Mouse (Mus musculus): ENCODE results near the gene Phlda3. TPM values are rescaled to one million over a fixed set of nuclear protein-coding genes. Genes with fewer than 3 reads are reported as not detected.

Gene Phlda3
- polyA plus RNA-seq, 1 experiment from 2014 or later = 33.3 TPM

DNA sequence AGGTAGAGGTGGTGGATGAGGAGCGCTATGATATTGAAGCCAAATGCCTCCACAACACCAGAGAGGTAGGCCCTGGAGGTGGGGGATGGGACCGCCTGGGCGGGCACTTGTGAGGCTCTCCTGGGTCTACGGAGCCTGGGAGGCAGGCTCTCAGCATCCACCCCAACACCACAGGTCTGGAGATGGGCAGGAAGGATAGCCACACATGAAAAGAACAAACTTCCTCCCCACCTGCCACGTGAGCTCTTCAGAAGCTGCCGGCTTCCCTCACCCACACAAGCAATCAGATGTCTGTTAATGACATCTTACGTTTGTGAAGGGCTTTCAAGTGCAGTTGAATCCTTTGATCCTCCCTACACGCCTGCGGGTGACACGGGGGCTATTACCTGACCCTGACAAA lies 41.6 kb downstream of the Phlda3 start:
- H3K4me1 ChIP-seq (ENCODE audit: control insufficient read depth, insufficient read depth, low read length) = no peaks in the 10 kb centered on the region
- no peaks in the 10 kb centered on the region for H3K36me3 ChIP-seq (ENCODE audit: control insufficient read depth, insufficient read depth, low read length)
- no peaks in the 10 kb centered on the region for H3K9me3 ChIP-seq (ENCODE audit: control insufficient read depth, low read length)
- no peak overlapping the region for H3K4me3 ChIP-seq (ENCODE audit: low read depth, low read length)
- H3K27ac ChIP-seq (replicated peaks; ENCODE audit: low read depth, low read length) = no peak overlapping the region
- 0 out of 2 replicates have a peak, but pooled peaks cover 3% of the 10 kb centered on the region for H3K27me3 ChIP-seq (ENCODE audit: control insufficient read depth, insufficient read depth, low read length)
- ATAC-seq (ENCODE audit: insufficient number of reproducible peaks, low FRiP score, low TSS enrichment, low read depth) = no peak
- WGBS = 8% methylated on average over 10 of the region's 10 CpGs
- H3K4me2 ChIP-seq (ENCODE audit: low read depth, severe bottlenecking) = no peak overlapping the region
- no peak for DNase-seq (ENCODE audit: low spot score)
- H3K9ac ChIP-seq (ENCODE audit: low read length) = no peak overlapping the region

DNA sequence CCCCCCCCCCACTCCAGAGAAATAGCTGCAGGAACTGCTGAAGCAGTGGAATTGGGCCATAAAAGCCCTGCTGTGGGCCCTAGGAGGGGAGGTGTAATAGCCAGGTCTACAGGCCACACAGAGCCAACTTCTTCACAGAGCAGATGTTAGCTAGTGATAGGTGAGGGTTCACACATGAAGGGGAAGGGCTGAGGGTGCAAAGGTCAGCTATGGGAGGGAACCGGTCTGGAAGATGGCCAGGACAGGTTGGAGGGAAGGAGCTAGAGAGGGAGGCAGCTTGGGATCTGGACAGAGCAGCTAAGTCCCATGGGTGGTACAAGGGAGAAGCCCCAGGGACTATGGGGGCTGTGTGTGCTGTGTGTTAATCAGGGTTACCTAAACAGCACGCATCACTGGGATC lies 44.3 kb downstream of the Phlda3 start:
- WGBS = 37% methylated on average over 2 of the region's 2 CpGs
- 0 out of 2 replicates have a peak, but pooled peaks cover 3% of the 10 kb centered on the region for H3K27me3 ChIP-seq (ENCODE audit: control insufficient read depth, insufficient read depth, low read length)
- H3K9me3 ChIP-seq (ENCODE audit: control insufficient read depth, low read length) = no peaks in the 10 kb centered on the region
- no peak overlapping the region for H3K27ac ChIP-seq (replicated peaks; ENCODE audit: low read depth, low read length)
- no peaks in the 10 kb centered on the region for H3K36me3 ChIP-seq (ENCODE audit: control insufficient read depth, insufficient read depth, low read length)
- H3K4me2 ChIP-seq (ENCODE audit: low read depth, severe bottlenecking) = no peak overlapping the region
- ATAC-seq (ENCODE audit: insufficient number of reproducible peaks, low FRiP score, low TSS enrichment, low read depth) (no peak), DNase-seq (ENCODE audit: low spot score) (no peak)
- no peak overlapping the region for H3K9ac ChIP-seq (ENCODE audit: low read length)
- H3K4me1 ChIP-seq (ENCODE audit: control insufficient read depth, insufficient read depth, low read length) = no peaks in the 10 kb centered on the region
- H3K4me3 ChIP-seq (ENCODE audit: low read depth, low read length) = no peak overlapping the region

DNA sequence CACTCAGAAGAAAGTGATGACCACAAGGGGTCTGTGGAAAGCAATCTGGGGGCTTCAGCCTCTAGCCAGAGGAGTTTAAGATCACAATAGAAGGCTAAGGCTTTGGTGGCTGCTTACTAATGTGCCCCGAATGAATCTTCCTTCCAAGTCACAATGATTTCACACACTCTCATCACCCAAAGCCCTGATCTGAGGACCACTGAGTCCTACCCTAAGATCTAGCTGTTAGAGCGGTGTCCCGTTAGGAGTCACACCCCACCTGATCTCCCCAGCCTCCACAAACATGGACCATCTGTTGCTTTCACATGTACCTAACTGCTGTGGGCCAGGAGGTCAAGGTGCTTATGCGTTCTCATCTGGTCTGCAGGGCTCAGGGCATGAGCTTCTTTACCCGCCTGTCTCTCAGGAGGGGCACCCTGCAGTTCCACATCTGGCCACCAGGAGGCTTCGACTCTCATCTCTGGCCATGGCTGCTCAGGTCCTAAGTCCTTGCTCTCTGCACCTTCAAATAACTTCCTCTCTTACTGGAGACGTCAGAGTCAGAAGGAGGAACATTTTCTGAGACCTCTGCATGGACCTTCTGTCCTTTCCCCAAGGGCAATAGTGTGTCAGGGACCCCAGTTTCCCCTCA lies 45.2 kb downstream of the Phlda3 start:
- Histone ChIP-seq H3K9ac (ENCODE audit: low read length) (no peak overlapping the region), H3K27ac (replicated peaks; ENCODE audit: low read depth, low read length) (no peak overlapping the region), H3K4me3 (ENCODE audit: low read depth, low read length) (no peak overlapping the region), H3K9me3 (ENCODE audit: control insufficient read depth, low read length) (no peaks in the 10 kb centered on the region), H3K27me3 (ENCODE audit: control insufficient read depth, insufficient read depth, low read length) (0 out of 2 replicates have a peak, but pooled peaks cover 3% of the 10 kb centered on the region), H3K4me1 (ENCODE audit: control insufficient read depth, insufficient read depth, low read length) (no peaks in the 10 kb centered on the region), H3K36me3 (ENCODE audit: control insufficient read depth, insufficient read depth, low read length) (no peaks in the 10 kb centered on the region), H3K4me2 (ENCODE audit: low read depth, severe bottlenecking) (no peak overlapping the region)
- DNase-seq (ENCODE audit: low spot score) = peak; percentile 90
- WGBS = 28% methylated on average over 7 of the region's 7 CpGs
- no peak for ATAC-seq (ENCODE audit: insufficient number of reproducible peaks, low FRiP score, low TSS enrichment, low read depth)

DNA sequence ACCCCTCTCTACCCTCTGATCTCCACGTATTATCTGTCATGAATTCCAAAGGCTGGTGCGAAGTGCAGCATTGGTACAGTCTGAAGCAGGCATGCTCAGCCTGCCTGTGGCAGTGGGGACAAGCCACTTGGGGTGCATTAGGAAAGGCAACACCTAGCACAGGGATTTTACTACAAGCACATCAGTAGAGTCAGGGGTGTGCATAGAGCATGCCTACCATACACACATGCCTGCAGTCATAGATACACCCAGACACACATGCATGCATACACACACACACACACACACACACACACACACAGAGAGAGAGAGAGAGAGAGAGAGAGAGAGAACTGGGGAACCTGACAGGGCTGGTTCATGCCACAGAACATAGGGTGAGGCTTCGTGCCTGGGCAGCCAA lies 46.3 kb downstream of the Phlda3 start:
- Histone ChIP-seq H3K27me3 (ENCODE audit: control insufficient read depth, insufficient read depth, low read length) (peaks cover 7% of the 10 kb centered on the region), H3K9me3 (ENCODE audit: control insufficient read depth, low read length) (no peaks in the 10 kb centered on the region), H3K36me3 (ENCODE audit: control insufficient read depth, insufficient read depth, low read length) (no peaks in the 10 kb centered on the region), H3K4me3 (ENCODE audit: low read depth, low read length) (no peak overlapping the region), H3K9ac (ENCODE audit: low read length) (no peak overlapping the region), H3K27ac (replicated peaks; ENCODE audit: low read depth, low read length) (no peak overlapping the region), H3K4me2 (ENCODE audit: low read depth, severe bottlenecking) (no peak overlapping the region), H3K4me1 (ENCODE audit: control insufficient read depth, insufficient read depth, low read length) (no peaks in the 10 kb centered on the region)
- ATAC-seq (ENCODE audit: insufficient number of reproducible peaks, low FRiP score, low TSS enrichment, low read depth) (no peak), DNase-seq (ENCODE audit: low spot score) (no peak)
- 87% methylated on average over 3 of the region's 3 CpGs for WGBS

DNA sequence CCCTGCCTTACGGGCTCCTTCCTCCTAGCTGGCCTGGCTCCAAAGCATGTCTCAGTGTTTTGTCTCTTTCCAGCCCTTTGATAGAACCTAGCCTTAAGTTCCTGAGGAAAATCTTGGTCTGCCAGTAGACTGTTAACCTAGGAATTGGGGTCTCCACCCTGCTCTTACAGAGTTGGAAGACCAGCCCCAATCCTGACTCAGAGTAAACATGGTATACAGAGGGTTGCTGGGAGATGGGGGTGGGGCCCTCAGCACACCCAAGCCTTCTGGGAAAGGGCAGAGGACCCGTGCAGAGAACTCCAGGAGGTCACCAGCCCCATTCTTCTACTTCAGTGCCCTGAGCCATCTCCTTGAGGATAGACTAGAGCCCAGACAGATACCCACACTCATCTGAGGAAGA lies 46.7 kb downstream of the Phlda3 start:
- Histone ChIP-seq H3K9me3 (ENCODE audit: control insufficient read depth, low read length) (no peaks in the 10 kb centered on the region), H3K27ac (replicated peaks; ENCODE audit: low read depth, low read length) (no peak overlapping the region), H3K27me3 (ENCODE audit: control insufficient read depth, insufficient read depth, low read length) (peaks cover 11% of the 10 kb centered on the region), H3K36me3 (ENCODE audit: control insufficient read depth, insufficient read depth, low read length) (no peaks in the 10 kb centered on the region), H3K9ac (ENCODE audit: low read length) (no peak overlapping the region), H3K4me1 (ENCODE audit: control insufficient read depth, insufficient read depth, low read length) (no peaks in the 10 kb centered on the region), H3K4me3 (ENCODE audit: low read depth, low read length) (no peak overlapping the region), H3K4me2 (ENCODE audit: low read depth, severe bottlenecking) (no peak overlapping the region)
- WGBS = 58% methylated on average over 2 of the region's 2 CpGs
- DNase-seq (ENCODE audit: low spot score) (no peak), ATAC-seq (ENCODE audit: insufficient number of reproducible peaks, low FRiP score, low TSS enrichment, low read depth) (no peak)

DNA sequence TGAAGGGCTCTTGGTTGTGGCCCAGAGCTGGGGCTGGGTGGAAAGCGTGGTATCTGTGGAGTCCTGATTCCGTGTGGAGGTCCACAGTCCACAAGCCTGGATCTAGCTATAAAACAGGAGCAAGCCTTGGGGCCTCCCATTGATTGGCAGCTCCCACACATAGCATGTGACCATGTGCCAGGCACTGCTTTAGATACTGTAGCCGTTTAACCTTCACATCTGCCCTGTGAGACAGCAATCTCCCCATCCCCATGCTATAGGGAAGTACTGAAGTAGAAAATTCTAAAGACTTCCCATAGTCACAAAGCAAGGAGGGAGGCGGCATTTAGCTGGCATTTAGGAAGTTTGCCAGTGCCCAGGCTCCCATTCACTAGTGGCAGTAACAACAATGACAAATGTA lies 47.2 kb downstream of the Phlda3 start:
- Histone ChIP-seq H3K9me3 (ENCODE audit: control insufficient read depth, low read length) (no peaks in the 10 kb centered on the region), H3K36me3 (ENCODE audit: control insufficient read depth, insufficient read depth, low read length) (no peaks in the 10 kb centered on the region), H3K4me1 (ENCODE audit: control insufficient read depth, insufficient read depth, low read length) (no peaks in the 10 kb centered on the region), H3K9ac (ENCODE audit: low read length) (no peak overlapping the region), H3K4me2 (ENCODE audit: low read depth, severe bottlenecking) (no peak overlapping the region), H3K27ac (replicated peaks; ENCODE audit: low read depth, low read length) (no peak overlapping the region), H3K4me3 (ENCODE audit: low read depth, low read length) (no peak overlapping the region), H3K27me3 (ENCODE audit: control insufficient read depth, insufficient read depth, low read length) (peaks cover 16% of the 10 kb centered on the region)
- ATAC-seq (ENCODE audit: insufficient number of reproducible peaks, low FRiP score, low TSS enrichment, low read depth) (no peak), DNase-seq (ENCODE audit: low spot score) (no peak)
- 79% methylated on average over 4 of the region's 4 CpGs for WGBS

DNA sequence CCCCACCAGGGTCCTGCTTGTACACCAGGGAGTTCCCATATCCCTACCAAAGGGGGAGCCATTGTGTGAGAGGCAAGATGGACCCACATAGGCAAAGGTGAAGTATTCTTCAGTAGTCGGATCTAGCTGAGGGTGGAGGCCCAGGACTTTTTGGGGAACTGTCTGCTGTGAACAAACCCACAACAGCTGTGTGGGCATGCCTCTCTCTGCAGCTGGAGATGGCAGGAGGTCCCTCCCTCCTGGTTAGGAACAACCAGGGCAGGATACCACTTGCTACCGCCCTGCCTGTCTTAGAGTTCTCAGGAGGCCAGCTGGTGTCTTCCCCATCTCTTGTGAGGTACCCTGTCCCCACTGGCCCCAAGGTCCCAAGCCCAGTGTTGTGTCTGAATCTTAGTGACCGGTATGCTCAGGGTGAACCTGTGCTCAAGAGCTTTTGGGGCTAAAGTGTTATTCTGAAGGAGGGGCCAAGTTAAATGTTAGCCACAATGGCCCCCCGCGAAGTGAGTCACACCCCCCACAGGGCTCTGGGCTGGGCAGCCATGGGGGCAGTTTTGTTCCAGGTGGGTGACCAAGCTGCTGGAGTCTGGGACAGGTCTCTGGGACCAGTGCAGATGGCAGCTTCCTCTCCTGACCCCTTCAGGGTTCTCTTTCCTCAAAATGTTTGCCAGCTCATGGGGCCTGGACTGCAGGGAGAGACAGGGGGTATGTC lies 47.9 kb downstream of the Phlda3 start:
- H3K9me3 ChIP-seq (ENCODE audit: control insufficient read depth, low read length) = no peaks in the 10 kb centered on the region
- peaks cover 23% of the 10 kb centered on the region for H3K27me3 ChIP-seq (ENCODE audit: control insufficient read depth, insufficient read depth, low read length)
- DNase-seq (ENCODE audit: low spot score) (no peak), ATAC-seq (ENCODE audit: insufficient number of reproducible peaks, low FRiP score, low TSS enrichment, low read depth) (no peak)
- no peaks in the 10 kb centered on the region for H3K4me1 ChIP-seq (ENCODE audit: control insufficient read depth, insufficient read depth, low read length)
- H3K9ac ChIP-seq (ENCODE audit: low read length) = no peak overlapping the region
- H3K36me3 ChIP-seq (ENCODE audit: control insufficient read depth, insufficient read depth, low read length) = no peaks in the 10 kb centered on the region
- WGBS = 80% methylated on average over 5 of the region's 5 CpGs
- H3K27ac ChIP-seq (replicated peaks; ENCODE audit: low read depth, low read length) = no peak overlapping the region
- no peak overlapping the region for H3K4me3 ChIP-seq (ENCODE audit: low read depth, low read length)
- H3K4me2 ChIP-seq (ENCODE audit: low read depth, severe bottlenecking) = no peak overlapping the region

DNA sequence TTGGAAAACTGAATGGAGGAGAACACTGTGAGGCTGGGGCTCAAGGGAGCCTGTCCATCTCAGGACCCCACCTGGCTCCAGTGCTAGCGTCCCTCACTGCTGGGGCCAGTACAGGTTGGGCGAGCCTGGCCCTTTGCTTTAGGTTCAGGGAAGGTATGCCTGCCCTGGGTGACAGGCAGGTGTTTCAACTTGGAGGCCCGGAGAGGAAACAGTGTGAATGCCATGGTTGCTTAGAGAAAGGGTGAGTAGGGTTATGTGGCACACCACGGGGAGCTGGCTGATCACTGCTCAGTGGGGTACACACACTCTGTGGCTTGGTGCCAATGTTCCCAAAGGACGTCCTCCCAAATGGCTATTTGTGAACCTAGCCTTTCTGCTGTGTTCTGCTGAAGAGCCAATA lies 48.6 kb downstream of the Phlda3 start:
- ATAC-seq (ENCODE audit: insufficient number of reproducible peaks, low FRiP score, low TSS enrichment, low read depth) = no peak; the same call in 1 of the 2 replicates
- no peaks in the 10 kb centered on the region for H3K36me3 ChIP-seq (ENCODE audit: control insufficient read depth, insufficient read depth, low read length)
- no peak overlapping the region for H3K9ac ChIP-seq (ENCODE audit: low read length)
- peaks cover 28% of the 10 kb centered on the region for H3K27me3 ChIP-seq (ENCODE audit: control insufficient read depth, insufficient read depth, low read length)
- H3K27ac ChIP-seq (replicated peaks; ENCODE audit: low read depth, low read length) = no peak overlapping the region
- no peak for DNase-seq (ENCODE audit: low spot score)
- no peak overlapping the region for H3K4me2 ChIP-seq (ENCODE audit: low read depth, severe bottlenecking)
- H3K4me1 ChIP-seq (ENCODE audit: control insufficient read depth, insufficient read depth, low read length) = 0 out of 2 replicates have a peak, but pooled peaks cover 2% of the 10 kb centered on the region
- H3K4me3 ChIP-seq (ENCODE audit: low read depth, low read length) = no peak overlapping the region
- 87% methylated on average over 5 of the region's 5 CpGs for whole genome bisulfite sequencing
- no peaks in the 10 kb centered on the region for H3K9me3 ChIP-seq (ENCODE audit: control insufficient read depth, low read length)

Measured in limb, embryonic 11.5 days (tissue).